Mouse (Mus musculus): ENCODE results near the gene Dpt. TPM values are rescaled to one million over a fixed set of nuclear protein-coding genes. Genes with fewer than 3 reads are reported as not detected.

Dpt gene
- 7.5 TPM for polyA plus RNA-seq (2014; fragmentation: Illumina TruSeq; extraction: RNeasy Lipid Tissue Mini Kit (QIAGEN cat#74804); ENCODE audit: low read depth, low replicate concordance)

DNA sequence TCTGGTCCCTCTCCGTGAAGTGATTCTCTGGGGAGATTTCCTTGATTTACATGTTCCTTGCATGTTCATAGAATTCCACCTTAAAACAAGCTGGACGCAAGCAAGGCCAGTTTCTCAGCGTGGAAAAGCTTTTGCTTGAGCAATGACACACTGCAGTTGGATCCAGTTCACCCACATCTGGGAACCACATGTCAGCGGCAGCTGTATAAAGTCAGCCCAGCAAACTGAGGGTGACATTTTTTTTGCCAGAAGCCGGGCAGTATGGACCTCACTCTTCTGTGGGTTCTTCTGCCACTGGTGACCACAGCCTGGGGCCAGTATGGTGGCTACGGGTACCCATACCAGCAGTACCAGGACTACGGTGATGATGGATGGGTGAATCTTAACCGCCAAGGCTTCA lies at the start of gene Dpt:
Gene Dpt (plus strand): TSS at position 174 of the 400 bp plus-strand sequence.

Other genes with a start within 250 kb of the Dpt start
- gene Xcl1, start 138.9 kb downstream of the Dpt start, polyA plus RNA-seq (2014; fragmentation: Illumina TruSeq; extraction: RNeasy Lipid Tissue Mini Kit (QIAGEN cat#74804); ENCODE audit: low read depth, low replicate concordance), result 1.0 TPM